Mouse (Mus musculus) liver, postnatal 0 days (tissue): Measurements from ENCODE around the gene Rps27.

Experiments used
- CTCF ChIP-seq: sonication (generic); IDR thresholded peaks from 2 replicates; pipeline ENCODE4 v1.5.1; 2016; ENCODE audit warnings: antibody characterized with exemption, low read depth
- EP300 ChIP-seq: IDR thresholded peaks from 2 replicates; pipeline ENCODE4 v1.6.1; 2016; ENCODE audit warnings: antibody characterized with exemption, low read depth, mild to moderate bottlenecking

GRCm38 (mm10) chr3:90253653-90254418 is 40.4 kb upstream of the Rps27 start, which contains the start of gene Crtc2:
- peak; percentile 54; the same call in 1 of the 2 replicates for TF ChIP-seq EP300
- no peak for TF ChIP-seq CTCF
